Mouse (Mus musculus): ENCODE data around the gene Hspe1. TPM values are rescaled to one million over a fixed set of nuclear protein-coding genes. Genes with fewer than 3 reads are reported as not detected.

Hspe1 gene
- polyA plus RNA-seq, 1 experiment from 2014 or later, result 508 TPM

GRCm38 (mm10) chr1:55076395-55076743 lies 11.6 kb upstream of the Hspe1 start:
- no peak for ATAC-seq (ENCODE audit: low FRiP score, low TSS enrichment)
- Histone ChIP-seq H3K4me1 (ENCODE audit: control insufficient read depth, insufficient read depth, low read length) (no peaks in the 10 kb centered on the region), H3K4me2 (replicated peaks; ENCODE audit: low read depth, low read length) (no peak overlapping the region), H3K9me3 (ENCODE audit: control insufficient read depth, low read length) (no peaks in the 10 kb centered on the region), H3K27me3 (ENCODE audit: control insufficient read depth, insufficient read depth, low read length) (no peaks in the 10 kb centered on the region), H3K4me3 (ENCODE audit: low read length) (no peak overlapping the region), H3K9ac (ENCODE audit: low read depth, low read length) (no peak overlapping the region), H3K27ac (ENCODE audit: low read depth, low read length) (no peak overlapping the region), H3K36me3 (ENCODE audit: control insufficient read depth, insufficient read depth, low read length) (peaks cover 51% of the 10 kb centered on the region)

GRCm38 (mm10) chr1:55076849-55077516 lies 10.9 kb upstream of the Hspe1 start:
- peaks cover 54% of the 10 kb centered on the region for H3K36me3 ChIP-seq (ENCODE audit: control insufficient read depth, insufficient read depth, low read length)
- ATAC-seq (ENCODE audit: low FRiP score, low TSS enrichment), result no peak
- WGBS, result 83% methylated on average over 2 of the region's 2 CpGs
- no peak overlapping the region for H3K4me2 ChIP-seq (replicated peaks; ENCODE audit: low read depth, low read length)
- no peak overlapping the region for H3K4me3 ChIP-seq (ENCODE audit: low read length)
- H3K4me1 ChIP-seq (ENCODE audit: control insufficient read depth, insufficient read depth, low read length), result no peaks in the 10 kb centered on the region
- H3K27ac ChIP-seq (ENCODE audit: low read depth, low read length), result no peak overlapping the region
- no peaks in the 10 kb centered on the region for H3K9me3 ChIP-seq (ENCODE audit: control insufficient read depth, low read length)
- no peaks in the 10 kb centered on the region for H3K27me3 ChIP-seq (ENCODE audit: control insufficient read depth, insufficient read depth, low read length)
- H3K9ac ChIP-seq (ENCODE audit: low read depth, low read length), result no peak overlapping the region

GRCm38 (mm10) chr1:55079677-55080076 lies 8.3 kb upstream of the Hspe1 start:
- Histone ChIP-seq H3K4me1 (ENCODE audit: control insufficient read depth, insufficient read depth, low read length) (no peaks in the 10 kb centered on the region), H3K4me3 (ENCODE audit: low read length) (no peak overlapping the region), H3K27me3 (ENCODE audit: control insufficient read depth, insufficient read depth, low read length) (no peaks in the 10 kb centered on the region), H3K9ac (ENCODE audit: low read depth, low read length) (no peak overlapping the region), H3K4me2 (replicated peaks; ENCODE audit: low read depth, low read length) (no peak overlapping the region), H3K27ac (ENCODE audit: low read depth, low read length) (no peak overlapping the region), H3K36me3 (ENCODE audit: control insufficient read depth, insufficient read depth, low read length) (peaks cover 77% of the 10 kb centered on the region), H3K9me3 (ENCODE audit: control insufficient read depth, low read length) (0 out of 2 replicates have a peak, but pooled peaks cover 3% of the 10 kb centered on the region)
- 97% methylated on average over 4 of the region's 4 CpGs for WGBS
- no peak for ATAC-seq (ENCODE audit: low FRiP score, low TSS enrichment)

- Histone ChIP-seq H3K27ac (ENCODE audit: low read depth, low read length) (no peak overlapping the region), H3K9ac (ENCODE audit: low read depth, low read length) (no peak overlapping the region), H3K36me3 (ENCODE audit: control insufficient read depth, insufficient read depth, low read length) (peaks cover 82% of the 10 kb centered on the region), H3K27me3 (ENCODE audit: control insufficient read depth, insufficient read depth, low read length) (no peaks in the 10 kb centered on the region), H3K4me1 (ENCODE audit: control insufficient read depth, insufficient read depth, low read length) (peaks cover 12% of the 10 kb centered on the region), H3K4me3 (ENCODE audit: low read length) (no peak overlapping the region), H3K4me2 (replicated peaks; ENCODE audit: low read depth, low read length) (no peak overlapping the region), H3K9me3 (ENCODE audit: control insufficient read depth, low read length) (0 out of 2 replicates have a peak, but pooled peaks cover 3% of the 10 kb centered on the region)
- 67% methylated on average over 1 of the region's 1 CpGs for WGBS
- ATAC-seq (ENCODE audit: low FRiP score, low TSS enrichment), result no peak
Measured at GRCm38 (mm10) chr1:55082106-55082505, 5.8 kb upstream of the Hspe1 start.

GRCm38 (mm10) chr1:55085781-55086366 lies 2.1 kb upstream of the Hspe1 start:
- no peak for ATAC-seq (ENCODE audit: low FRiP score, low TSS enrichment)
- no peaks in the 10 kb centered on the region for H3K27me3 ChIP-seq (ENCODE audit: control insufficient read depth, insufficient read depth, low read length)
- 50% methylated on average over 7 of the region's 7 CpGs for WGBS

GRCm38 (mm10) chr1:55086868-55087400 lies 998 bp upstream of the Hspe1 start:
- Histone ChIP-seq H3K4me2 (replicated peaks; ENCODE audit: low read depth, low read length) (peak overlapping the region; percentile 67), H3K9ac (ENCODE audit: low read depth, low read length) (peak overlapping the region; percentile 97), H3K36me3 (ENCODE audit: control insufficient read depth, insufficient read depth, low read length) (peaks cover 43% of the 10 kb centered on the region), H3K9me3 (ENCODE audit: control insufficient read depth, low read length) (0 out of 2 replicates have a peak, but pooled peaks cover 3% of the 10 kb centered on the region), H3K4me3 (ENCODE audit: low read length) (peak overlapping the region; percentile 91), H3K4me1 (ENCODE audit: control insufficient read depth, insufficient read depth, low read length) (peaks cover 18% of the 10 kb centered on the region), H3K27ac (ENCODE audit: low read depth, low read length) (peak overlapping the region; percentile 98), H3K27me3 (ENCODE audit: control insufficient read depth, insufficient read depth, low read length) (no peaks in the 10 kb centered on the region)
- WGBS, result 1% methylated on average over 13 of the region's 13 CpGs
- no peak for ATAC-seq (ENCODE audit: low FRiP score, low TSS enrichment)

More at GRCm38 (mm10) chr1:55085781-55086366, 2.1 kb upstream of the Hspe1 start:
- Histone ChIP-seq H3K4me2 (replicated peaks; ENCODE audit: low read depth, low read length) (peak overlapping the region; percentile 67), H3K4me1 (ENCODE audit: control insufficient read depth, insufficient read depth, low read length) (peaks cover 18% of the 10 kb centered on the region), H3K36me3 (ENCODE audit: control insufficient read depth, insufficient read depth, low read length) (peaks cover 47% of the 10 kb centered on the region), H3K4me3 (ENCODE audit: low read length) (peak overlapping the region; percentile 91), H3K9me3 (ENCODE audit: control insufficient read depth, low read length) (0 out of 2 replicates have a peak, but pooled peaks cover 3% of the 10 kb centered on the region), H3K9ac (ENCODE audit: low read depth, low read length) (peak overlapping the region; percentile 97; the same call in 1 of the 2 replicates), H3K27ac (ENCODE audit: low read depth, low read length) (no peak overlapping the region)

- H3K9me3 ChIP-seq (ENCODE audit: control insufficient read depth, low read length), result 0 out of 2 replicates have a peak, but pooled peaks cover 2% of the 10 kb centered on the region
- no peaks in the 10 kb centered on the region for H3K27me3 ChIP-seq (ENCODE audit: control insufficient read depth, insufficient read depth, low read length)
- peak overlapping the region; percentile 98 for H3K27ac ChIP-seq (ENCODE audit: low read depth, low read length)
- peaks cover 40% of the 10 kb centered on the region for H3K36me3 ChIP-seq (ENCODE audit: control insufficient read depth, insufficient read depth, low read length)
- H3K4me2 ChIP-seq (replicated peaks; ENCODE audit: low read depth, low read length), result peak overlapping the region; percentile 67
- H3K9ac ChIP-seq (ENCODE audit: low read depth, low read length), result peak overlapping the region; percentile 97
- peaks cover 18% of the 10 kb centered on the region for H3K4me1 ChIP-seq (ENCODE audit: control insufficient read depth, insufficient read depth, low read length)
- peak; percentile 65 for ATAC-seq (ENCODE audit: low FRiP score, low TSS enrichment)
- H3K4me3 ChIP-seq (ENCODE audit: low read length), result peak overlapping the region; percentile 91
- WGBS, result under 1% methylated on average over 42 of the region's 57 CpGs
Measured at GRCm38 (mm10) chr1:55087401-55087904, 479 bp upstream of the Hspe1 start.

- Histone ChIP-seq H3K9ac (ENCODE audit: low read depth, low read length) (peak overlapping the region; percentile 97), H3K4me2 (replicated peaks; ENCODE audit: low read depth, low read length) (peak overlapping the region; percentile 60), H3K9me3 (ENCODE audit: control insufficient read depth, low read length) (no peaks in the 10 kb centered on the region), H3K4me3 (ENCODE audit: low read length) (peak overlapping the region; percentile 91), H3K36me3 (ENCODE audit: control insufficient read depth, insufficient read depth, low read length) (peaks cover 33% of the 10 kb centered on the region), H3K27ac (ENCODE audit: low read depth, low read length) (peak overlapping the region; percentile 98), H3K4me1 (ENCODE audit: control insufficient read depth, insufficient read depth, low read length) (peaks cover 18% of the 10 kb centered on the region), H3K27me3 (ENCODE audit: control insufficient read depth, insufficient read depth, low read length) (no peaks in the 10 kb centered on the region)
- no peak; the same call in 1 of the 2 replicates for ATAC-seq (ENCODE audit: low FRiP score, low TSS enrichment)
- WGBS, result 6% methylated on average over 16 of the region's 16 CpGs
Measured at GRCm38 (mm10) chr1:55088611-55089497, 922 bp downstream of the Hspe1 start.

Data from kidney, embryonic 14.5 days (tissue).